Mouse (Mus musculus) lung, postnatal 36 days (tissue): ENCODE measurements around the gene Gsdma3.
A peak's percentile ranks its signal among the peaks of the same experiment; 100 is the strongest.

Source experiments
- DNase-seq: peaks from one replicate; pipeline ENCODE4 v3.0.0; 2022; ENCODE audit warnings: mixed read lengths

Gsdma3 gene

DNA sequence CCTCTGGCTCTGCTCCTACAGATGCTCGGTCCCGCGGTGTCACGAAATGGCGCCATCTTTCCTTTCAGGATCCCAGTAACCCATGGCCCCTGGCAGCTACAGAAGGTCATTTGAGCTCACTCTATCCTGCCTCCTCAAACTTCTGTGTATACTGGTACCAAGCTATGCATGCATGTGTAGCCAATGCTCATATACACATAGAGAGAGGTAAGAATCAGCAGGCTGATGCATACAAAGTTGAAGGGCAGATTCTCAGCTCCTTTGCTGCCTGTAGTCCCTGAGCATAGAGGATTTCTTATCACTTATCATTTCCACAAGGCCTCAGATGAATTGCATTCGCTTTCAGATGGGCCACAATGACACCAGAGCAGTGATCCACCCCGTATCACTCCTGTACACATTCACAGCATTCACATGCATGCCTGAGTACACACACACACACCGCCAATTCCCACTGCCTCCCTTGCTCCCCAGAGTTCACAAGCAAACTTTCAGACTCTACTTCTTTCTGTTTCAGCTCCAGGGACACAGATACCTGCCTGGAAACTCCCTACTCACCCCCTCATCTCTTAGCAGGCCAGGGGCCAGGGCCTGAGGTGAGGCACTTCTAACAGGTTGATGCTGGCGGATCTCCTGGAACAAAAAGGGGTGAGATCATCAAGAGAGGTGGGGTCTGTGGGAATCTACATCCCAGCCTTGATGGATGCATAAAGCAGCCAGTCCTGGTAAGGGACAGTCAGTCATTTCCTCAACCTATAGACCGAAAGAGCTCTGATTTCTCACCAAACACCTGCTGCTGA is at the start of gene Gsdma3, which contains the start of gene Gm12355:
TSS of gene Gsdma3 (plus strand) at position 750 of the 800 bp plus-strand sequence.
TSS of gene Gm12355 (minus strand) at position 51 of the 800 bp plus-strand sequence.
- no peak for DNase-seq

DNA sequence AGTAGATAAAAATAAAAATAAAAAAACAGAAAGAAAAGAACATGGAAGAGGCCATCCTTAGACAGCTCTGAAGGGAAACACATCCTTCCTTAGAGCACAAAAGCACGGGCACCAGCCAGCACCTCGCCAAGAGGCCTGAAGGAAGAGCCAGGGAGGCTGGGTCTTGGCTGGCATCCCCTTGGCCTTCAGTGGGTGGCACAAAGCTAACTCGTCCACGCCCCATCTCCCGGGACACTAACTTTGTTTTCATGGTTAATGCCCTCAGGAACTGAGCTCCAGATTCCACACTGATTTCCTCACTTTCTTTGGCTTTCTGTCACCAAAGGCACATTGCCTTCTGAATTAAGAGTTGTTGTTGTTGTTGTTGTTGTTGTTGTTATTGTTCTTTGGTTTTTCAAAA is 48.4 kb upstream of the Gsdma3 start:
- DNase-seq, result no peak

DNA sequence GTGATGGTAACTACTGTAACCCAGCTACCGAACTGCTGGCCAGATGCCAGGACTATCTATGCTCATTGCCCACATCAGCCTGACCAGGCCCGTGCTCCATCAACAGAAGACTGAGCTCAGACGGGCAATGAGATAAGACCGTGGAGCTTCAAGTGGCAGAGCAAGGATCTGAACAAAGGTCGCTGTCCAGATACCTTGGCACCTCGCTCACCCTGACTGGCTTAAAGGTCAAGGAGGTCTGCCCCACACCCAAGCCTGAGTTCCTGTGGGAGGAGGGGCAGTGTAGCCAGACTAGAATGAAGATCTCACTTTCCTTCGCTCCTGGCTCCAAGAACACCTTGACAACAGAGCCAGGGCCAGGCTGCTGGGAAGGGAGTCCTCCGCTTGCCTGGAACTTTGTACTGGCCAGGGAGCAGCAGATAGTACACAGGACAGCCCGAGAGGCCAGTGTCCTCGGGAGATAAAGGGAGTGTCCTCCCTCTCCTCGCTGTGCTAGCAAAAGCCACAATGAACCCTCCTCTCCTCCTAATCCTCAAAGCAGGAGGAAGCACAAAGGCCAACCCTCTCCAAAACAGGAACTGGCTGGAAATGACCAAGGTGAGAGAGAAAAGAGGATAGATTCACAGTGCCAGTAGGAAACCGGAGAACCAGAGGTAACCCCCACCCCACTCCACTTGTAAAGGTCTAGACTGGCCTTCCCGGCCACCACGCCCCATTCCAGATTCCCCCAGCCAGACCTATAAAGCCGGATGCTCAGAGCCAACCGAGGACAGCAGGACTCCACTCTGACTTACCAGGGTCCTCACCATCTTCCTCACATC is 45.6 kb upstream of the Gsdma3 start:
- DNase-seq, result no peak

DNA sequence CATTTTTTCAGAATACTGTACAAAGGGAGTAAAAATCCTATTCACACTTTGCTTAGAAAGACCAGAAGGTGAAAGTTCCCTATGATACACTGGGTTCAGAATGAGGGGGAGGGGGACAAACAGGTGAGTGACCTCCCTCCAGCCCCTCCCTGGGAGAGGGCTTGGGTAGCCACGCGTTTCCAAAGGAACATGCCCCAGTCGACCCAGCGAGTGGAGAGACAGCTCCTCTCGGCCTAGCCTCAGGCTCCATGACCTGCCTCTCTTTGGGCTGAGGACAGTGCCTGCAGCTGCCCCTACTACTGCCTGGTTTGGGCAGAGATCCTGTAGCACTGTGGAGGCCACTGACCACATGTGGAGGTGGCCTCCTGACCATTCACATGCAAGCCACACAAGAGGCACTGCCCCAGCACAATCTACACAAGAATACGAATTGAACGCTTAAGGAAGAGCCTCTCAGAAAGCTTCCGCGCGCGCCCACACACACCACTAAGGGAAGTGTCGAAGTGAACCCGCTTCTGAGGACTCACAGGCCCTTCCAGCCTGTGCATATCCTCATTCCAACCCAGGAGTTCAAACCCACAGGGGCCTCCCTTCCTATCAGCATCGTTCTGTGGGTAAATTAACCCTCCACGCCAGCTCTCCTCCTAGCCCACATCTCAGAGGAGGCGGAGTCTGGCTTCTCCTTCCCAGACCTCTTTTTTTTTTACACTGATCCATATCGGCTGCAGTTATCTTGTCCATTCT is 44.7 kb upstream of the Gsdma3 start:
- no peak for DNase-seq

DNA sequence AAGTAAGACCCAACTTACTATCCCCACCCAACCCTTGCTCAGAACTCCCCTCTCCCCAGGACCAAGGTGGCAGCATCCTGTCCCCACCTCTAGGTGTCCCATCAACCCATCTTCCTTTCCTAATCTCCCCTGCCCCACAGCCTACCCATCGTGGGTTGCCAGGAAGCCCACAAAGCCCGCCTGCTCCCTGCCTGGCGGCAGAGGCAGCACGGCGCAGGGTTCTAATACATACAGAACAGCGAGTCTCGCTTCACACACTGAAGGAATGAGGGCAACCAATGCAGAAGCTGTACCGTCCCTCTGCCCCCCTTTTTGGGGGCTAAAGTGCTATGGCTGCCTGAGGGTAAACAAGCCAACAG is 44.2 kb upstream of the Gsdma3 start:
- DNase-seq, result no peak

DNA sequence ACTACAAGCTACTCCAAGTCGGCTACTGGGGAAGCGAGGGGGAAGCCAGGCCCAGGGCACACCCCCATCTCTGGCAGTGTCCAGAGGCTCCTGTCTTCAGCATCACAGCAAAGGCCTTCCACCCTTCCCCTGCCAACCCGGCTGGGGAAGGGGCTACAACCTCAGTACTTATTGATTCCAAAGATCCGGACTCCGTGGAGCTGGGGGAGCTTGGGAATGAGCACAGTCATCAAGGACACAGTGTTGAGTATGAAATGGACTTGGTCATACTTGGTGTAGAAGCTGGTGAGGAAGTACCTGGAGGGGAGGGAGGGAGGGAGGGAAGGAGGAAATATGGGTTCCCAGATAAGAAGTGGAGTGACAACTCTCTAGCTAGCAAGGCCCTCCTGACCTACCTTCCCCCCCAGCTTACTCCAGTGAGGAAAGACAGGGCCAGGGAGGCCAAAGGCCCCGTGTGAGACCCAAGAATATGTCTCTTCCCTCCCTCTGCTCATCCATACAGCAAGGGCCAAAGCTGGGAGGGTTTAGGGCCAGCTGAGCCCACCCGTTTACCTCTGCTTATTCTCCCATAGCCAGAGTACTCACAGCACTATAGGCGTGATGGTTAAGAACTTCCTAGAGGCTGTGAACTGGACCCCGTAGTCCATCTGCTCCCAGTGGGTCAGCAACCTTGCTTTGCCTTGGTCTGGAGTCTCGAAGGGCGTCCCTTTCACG is 43.5 kb upstream of the Gsdma3 start:
- DNase-seq, result no peak

DNA sequence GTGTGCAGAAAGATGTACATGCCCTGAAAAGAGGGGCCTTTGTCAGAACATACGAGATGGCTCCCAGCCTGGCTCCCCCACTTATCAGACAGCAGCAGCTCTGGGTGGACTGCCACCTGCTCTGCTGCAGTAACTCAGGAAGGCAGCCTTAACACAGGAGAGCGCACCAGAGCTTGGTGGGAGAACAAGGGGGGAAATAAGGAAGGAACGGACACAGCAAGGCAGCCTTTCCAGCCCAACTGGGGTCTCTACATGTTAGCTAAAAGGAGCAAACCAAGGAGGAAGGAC is 43.0 kb upstream of the Gsdma3 start:
- DNase-seq, result no peak

DNA sequence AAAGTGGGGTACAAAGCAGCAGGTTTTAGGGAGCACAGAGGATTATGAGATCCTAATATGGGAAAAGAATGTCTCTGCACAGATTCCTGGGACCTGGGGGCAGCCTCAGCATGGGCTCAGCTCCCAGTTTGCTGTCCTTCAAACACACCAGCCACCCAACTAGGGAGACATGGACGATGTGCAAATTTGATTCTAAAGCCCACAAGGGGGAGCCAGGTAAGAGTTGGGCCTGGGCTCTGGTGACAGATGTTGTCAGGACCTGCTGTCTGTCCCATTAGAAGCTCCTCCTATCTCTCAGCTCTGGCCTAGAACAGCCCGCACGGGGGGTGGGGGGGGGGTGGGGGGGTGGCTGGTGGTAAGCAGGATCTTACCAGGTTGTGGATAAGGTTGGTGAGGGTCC is 42.6 kb upstream of the Gsdma3 start:
- DNase-seq, result no peak

DNA sequence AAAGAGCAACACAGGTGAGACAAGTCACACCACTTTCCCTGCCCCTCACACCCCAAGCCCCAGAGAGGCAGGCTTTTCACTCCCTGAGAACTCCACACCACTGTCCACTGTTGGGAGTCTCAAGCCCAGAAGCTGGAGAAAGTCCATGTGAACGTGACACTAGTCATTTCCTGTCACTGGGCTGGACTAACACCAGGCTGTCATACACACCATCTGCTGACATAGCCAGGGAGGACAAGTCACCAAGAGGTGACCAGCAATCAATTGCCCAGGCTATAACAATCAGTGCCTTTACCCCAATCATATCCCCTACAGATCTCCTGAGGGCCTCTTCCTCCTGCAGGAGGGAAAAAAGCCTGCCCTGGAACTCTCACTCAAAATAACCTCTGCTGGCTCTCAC is 42.0 kb upstream of the Gsdma3 start:
- DNase-seq, result no peak

DNA sequence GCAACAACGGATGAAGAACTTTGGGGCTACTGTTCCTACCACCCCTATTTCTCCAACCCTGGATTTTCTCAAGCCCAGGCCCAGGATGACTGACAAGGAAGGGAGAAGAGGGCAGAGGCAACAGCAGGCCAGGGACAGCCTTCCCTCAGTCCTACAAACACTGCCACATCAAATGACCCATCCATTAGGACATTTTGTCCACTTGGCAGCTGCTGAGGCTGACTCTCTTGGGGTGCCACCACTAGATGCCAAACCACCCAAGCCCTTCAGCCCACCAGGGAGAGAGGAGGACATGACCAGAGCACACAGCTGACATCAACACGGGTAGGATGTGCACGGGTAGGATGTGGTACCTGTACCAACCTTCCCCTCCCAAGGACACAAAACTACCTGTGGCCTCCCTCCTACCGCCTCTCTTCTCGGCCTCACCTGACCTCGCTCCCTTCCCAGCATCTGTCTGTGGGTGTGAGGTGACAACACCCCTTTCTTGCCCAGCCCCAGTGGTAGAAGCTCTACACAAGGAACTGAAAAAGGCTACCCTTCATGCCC is 41.5 kb upstream of the Gsdma3 start:
- no peak for DNase-seq

DNA sequence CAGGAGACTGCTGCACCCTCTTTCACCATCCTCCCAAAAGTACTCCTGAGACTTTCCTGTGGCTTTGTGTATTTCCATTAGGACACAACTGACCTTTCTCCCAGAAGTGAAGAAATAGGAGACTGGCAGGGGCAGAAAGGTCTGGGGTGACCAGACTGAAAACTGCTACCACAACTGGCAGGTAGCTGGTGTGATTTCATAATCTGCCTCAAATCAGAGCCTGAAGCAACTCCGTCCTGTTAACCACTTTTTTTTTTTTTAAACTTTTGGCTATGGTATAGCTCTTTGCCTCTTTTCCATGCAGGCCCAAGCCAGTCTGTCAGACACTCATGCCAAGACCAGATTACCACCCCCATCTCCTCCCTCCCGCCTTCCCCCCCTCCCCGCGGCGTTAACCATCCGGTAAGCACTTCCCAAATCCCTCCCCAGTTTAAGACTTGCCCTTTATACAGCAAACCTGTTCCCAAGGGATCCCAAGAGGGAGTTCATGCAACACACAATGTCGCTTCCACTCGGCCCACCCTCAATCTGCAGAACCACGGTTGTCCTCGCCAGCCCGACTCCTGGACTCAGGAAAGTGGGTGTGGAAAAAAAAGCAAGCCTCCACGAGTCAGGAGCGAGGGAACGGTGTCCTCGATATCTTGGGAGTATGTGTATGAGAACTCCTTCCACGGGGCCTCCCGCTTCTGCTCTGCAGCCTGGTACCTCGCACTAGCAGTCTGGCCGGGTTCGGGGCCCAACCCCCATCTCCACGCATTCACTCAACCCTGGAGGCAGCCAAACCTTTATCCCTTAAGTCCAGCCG is 39.9 kb upstream of the Gsdma3 start:
- peak; percentile 15 for DNase-seq

DNA sequence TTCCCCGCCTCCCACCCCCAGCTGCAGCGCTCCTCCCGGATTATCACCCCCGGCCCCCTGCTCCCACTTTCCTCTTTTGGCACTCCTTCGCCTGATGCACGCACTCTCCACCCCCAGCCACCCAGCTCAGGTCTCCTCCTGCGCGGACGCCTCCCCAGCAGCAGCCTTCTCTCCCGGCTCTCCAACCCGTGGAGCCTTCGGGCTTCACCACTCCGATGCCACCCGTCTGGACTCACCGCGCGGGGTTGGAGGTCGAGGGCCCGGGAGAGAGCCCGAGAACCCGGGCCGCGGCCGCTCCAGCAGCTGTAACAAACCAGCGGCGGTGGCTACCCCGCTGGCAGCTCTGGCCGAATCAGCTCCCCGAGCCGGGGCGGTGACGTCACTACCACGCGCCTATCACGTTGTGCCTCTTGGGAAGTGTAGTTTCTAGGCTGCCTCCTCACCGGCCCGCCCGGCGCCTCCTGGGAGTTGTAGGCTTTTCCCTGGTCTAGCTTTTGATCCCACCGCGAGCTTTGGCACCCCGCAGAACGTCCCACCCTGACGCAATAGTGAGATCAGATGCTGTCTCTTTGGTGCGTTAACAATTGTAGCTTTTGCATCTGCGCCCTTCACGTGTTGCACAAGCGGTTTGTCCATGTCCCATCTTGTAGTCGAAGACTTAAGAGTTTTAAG is 39.1 kb upstream of the Gsdma3 start, which contains the start of gene Ormdl3:
TSS of gene Ormdl3 (minus strand) at position 477 of the 672 bp plus-strand sequence.
- DNase-seq, result peak; percentile 99

DNA sequence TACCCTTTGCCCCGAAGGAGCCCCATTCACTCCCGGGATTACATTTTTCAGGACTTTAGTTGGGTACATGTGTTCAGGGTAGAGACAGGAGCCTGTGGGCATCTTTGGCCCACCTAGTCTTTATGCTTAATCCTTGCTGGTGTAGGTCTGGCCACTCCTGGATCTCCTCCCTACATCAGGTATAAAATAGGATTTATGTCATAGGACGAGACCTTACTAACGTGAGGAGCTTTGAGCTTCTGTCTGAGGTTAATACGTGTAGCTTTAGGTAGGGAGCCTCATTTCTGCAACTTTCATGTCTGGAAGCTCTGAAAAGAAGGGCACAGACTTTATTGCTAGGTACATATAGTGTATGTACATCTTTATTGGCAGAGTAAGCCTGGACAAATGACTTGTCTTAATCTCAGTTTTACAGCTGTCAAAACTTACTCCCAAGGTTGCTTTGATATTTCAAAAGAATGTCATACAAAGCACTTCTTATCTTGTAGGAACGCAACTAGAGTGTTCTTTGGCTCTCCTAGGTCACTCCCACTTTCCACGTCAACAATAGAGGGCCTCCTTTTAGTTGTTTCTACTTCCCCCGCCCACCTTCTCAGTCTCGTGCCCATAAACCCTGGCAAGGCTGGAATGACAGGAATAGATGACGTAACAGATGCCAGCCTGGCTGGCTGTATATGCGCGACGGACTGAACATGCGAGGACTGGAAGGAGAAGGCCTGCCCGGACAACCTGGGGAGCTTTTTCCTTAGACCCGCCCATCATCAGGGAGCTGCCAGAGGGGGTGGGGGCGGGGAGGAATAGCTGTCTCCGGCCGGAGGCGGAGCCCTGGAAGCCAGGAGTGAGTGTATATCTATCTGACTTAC is 38.2 kb upstream of the Gsdma3 start:
- DNase-seq, result peak; percentile 97

DNA sequence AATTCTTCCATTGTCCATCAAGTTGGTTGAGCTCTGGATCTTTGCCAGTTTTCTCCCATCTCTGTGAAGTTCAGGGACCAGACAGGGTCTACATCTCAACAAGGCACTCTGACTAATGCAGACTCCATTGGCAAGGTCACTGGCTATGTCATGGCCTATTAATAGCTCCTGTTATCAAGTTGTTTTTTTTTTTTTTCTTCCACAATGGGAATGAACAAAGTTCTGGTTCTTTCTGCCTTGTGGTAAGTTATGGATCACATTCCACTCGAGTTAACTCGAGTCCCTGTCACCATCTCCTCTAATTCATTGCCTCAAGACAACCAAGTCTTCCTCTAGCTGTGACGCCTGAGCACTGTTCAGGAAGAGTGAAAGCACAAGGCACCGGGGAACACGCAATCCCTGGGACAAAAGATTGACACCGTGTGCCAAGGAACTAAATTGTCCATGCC is 37.3 kb upstream of the Gsdma3 start:
- DNase-seq, result peak; percentile 44

DNA sequence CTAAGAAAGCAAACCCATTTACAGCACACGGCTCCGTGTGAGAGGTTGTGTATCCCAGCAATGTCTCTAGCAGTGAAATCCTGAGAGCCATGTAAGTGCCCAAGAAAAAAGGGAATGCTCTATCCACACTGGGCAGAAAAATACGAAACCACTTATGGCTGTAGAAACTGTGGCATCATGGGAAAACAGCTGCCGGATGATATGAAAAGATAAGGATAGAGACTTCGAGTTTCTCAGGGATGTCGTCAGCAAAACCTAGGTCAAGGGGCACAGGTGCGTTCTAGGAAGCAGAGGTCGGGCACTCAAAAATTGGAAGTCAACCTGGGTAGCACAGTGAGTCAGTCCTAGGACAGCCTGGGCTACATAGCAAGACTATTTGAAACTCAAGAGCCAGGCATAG is 36.9 kb upstream of the Gsdma3 start:
- no peak for DNase-seq

DNA sequence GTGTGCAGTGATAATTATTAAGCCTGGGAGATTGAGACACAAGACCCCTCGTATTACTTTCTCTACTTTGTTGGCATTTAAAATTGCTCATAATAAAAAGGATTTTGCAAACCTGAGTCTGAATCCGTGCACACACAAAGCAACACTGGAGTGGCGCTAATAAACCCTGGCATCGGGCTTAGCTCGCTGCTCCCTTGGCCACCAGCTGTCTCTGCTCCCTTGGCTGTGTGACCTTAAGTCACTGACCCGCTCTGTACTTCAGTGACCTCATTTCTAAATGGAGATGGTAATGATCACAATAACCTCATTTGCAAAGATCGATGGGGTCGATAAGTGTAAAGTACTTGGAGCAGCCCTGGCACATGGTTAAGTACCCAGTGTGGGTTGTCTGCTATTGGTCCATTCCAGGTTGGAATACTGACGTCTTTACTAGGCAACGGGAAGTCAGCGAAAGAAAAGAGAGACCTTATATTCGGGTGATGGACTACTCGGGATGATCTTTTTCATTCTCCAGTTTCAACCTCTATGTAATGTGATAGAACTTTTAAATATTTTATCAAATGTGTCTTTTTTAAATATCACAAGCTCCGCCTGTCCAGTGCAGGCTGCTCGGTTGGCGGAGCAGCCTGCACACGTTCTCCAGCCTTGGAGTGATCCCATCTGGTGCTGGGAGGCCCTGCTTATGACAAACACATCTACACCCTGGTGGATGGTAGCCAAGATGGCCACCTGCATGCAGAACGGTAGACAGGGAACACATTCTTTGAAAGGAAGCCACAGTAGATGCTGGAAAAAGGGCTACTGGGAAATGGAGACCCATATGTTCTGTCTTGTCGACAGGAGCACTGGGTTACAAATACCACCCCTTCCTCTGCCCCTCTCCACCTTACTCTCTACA is 35.4 kb upstream of the Gsdma3 start:
- DNase-seq, result no peak

DNA sequence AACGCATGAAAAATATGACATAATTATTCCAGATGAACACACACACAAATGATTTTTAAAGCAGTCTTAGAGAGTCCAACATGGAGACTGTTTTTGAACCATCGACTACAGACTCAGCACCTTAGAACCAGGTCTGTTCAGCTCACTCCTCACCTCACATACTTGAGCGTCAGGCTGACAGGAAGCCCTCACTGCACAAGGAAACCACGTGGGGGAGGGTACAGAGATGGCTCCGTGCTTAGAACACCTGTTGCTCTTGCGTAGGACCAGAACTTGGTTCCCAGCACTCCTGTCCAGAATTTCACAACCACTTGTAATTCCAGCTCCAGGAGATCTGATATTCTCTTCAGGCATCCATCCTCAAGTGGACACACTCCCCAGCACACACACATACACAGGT is 31.1 kb upstream of the Gsdma3 start:
- DNase-seq, result no peak

DNA sequence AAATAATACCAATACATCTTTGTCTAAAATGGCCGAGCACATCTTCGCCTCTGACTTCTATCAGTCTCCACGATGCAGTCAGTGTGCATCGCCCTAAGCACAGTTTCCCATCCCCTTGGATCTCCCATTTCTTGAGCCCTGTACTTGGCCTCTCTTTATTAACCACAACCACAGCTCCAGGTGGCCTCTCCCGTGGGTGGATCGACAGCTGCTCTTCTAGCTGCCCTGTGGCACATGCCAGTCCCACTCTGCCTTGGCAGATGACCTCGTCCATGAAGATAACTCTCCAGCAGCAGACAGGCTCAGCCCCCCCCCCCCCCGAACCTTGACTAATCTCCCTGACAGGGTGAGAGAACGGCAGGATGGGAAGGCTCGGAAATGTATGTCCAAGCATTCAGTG is 30.7 kb upstream of the Gsdma3 start:
- DNase-seq, result no peak

DNA sequence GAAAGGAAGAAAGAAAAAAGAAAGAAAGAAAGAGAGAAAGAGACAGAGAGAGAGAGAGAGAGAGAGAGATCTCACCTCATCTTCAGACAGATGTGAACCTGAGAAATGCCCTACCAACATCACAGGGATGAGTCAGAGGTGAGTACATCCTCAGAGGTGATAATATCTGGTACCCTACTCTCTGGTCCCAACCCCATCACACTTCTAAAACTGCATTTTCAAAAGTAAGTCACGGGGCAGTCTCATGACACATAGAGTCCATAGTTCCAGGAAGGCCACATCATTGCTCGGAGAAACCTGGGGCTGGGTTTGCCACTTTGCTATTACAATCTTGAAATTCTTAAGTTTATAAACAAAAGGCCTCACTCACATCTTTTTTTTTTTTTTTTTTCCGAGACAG is 30.2 kb upstream of the Gsdma3 start:
- no peak for DNase-seq
